Mouse (Mus musculus) spleen, adult 12 weeks (tissue): ENCODE measurements around the gene Taok3.
A peak's percentile ranks its signal among the peaks of the same experiment; 100 is the strongest.
"Not testable (repeated sequence)": the region's sequence is repeated elsewhere in the genome, so short reads cannot be mapped to it uniquely, and the experiment has no call there.

ENCODE experiments used
- DNase-seq: peaks from one replicate; pipeline ENCODE4 v3.0.0; 2022; ENCODE audit warnings: low spot score

Taok3 gene

DNA sequence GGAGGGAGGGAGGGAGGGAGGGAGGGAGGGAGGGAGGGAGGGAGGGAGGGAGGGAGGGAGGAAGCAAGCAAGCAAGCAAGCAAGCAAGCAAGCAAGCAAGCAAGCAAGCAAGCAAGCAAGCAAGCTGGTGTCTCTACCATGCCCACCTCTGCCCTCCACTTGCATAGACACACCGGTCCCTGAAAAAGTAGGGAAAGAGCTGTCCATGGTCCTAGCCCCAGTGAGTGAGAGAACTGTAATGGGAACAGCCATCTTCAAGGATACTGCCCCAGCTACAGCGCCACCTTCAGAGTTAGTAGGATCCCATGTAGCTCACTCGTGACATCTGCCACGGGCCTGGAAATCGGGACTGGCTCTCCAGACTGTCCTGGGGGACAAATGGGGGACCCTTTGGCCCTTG lies 144.8 kb downstream of the Taok3 start:
- no peak for DNase-seq

DNA sequence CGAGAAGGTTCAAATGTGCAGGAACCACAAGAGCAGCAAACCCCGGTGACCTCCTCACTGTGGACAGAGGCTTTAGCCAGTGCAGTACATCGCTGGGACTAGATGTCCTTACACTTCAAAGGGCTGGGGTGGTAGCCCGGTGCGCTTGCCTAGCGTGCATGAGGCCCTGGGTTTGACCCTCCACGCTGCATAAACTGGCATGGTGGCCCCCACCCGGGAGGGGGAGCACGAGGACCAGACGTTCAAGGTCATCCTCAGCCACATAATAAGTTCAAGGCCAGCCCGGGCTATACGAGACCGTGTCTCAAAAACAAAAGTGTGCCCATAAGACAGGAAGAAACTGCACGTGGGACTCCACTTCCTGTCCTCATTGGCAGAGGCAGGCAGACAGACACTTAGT lies 148.0 kb downstream of the Taok3 start:
- DNase-seq: no peak

DNA sequence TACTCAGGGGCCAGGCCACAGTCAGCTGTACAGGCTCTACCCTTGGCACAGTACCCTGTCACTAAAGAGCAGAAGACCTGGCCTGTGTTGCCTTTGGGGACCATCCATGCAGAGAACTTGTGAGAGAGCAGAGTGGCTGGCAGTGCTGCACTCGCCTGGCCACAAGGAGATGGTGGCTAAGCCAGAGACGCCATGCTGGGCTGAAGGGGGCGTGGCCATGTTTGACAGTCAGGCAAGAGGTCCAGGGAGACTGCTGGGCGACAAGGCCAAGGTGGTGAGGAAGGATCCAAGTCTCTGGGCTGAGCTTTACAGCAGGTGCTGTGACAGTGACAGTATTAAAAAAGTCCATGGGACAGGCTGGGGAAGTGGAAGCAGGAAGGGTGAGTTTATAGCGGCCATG lies 148.8 kb downstream of the Taok3 start:
- DNase-seq: no peak

DNA sequence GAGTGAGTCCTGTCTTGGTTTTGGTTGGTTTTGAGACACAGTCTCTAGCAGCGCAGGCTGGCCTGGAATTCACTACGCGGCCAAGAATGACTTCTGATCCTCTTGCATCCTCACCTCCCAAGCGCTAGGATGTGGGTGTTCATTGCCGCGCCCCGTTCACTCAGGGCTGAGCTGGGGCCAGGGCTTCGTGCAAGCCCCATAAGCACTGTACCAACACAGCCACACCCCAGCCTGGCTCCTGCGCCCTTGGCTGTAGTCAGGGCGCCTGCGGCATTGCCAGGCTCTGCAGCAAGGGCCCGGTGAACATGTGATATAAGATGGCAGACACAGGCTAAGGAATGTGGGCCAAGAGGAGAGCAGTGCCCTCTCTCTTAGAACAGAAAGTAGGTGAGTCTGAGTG lies 149.5 kb downstream of the Taok3 start:
- no peak for DNase-seq

DNA sequence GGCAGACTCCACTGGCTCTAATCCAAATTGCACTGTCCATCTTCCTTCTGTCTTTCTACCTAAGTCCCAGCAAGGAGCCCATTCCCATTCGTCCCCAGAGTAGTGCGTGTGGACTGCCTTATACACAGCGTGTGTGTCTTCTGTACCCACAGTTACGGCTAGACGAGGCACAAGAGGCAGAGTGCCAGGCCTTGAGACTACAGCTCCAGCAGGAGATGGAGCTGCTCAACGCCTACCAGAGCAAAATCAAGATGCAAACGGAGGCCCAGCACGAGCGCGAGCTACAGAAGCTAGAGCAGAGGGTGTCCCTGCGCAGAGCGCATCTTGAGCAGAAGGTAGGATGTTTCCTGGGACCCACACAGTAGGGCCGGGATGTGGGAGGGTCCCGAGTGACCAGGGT lies 152.0 kb downstream of the Taok3 start:
- DNase-seq: no peak

DNA sequence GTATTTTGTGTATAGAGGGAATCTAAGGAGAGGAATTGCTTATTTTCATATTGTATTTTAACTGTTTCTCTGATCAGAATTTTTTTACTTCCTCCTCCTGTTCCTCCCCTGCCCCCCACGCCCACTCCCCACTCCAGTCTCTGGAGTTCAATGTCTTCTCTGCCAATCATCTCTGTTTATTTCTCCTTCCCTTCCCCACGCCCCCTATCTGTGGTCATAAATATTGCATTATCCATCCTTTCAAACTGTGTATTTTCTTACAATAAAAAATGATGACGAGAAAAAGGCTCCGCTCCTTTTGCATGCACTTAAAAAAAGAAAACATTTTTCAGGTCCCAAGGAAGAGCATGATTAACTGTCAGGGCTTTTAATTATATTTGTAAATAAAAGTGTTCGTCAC lies 154.9 kb downstream of the Taok3 start:
- DNase-seq: no peak

DNA sequence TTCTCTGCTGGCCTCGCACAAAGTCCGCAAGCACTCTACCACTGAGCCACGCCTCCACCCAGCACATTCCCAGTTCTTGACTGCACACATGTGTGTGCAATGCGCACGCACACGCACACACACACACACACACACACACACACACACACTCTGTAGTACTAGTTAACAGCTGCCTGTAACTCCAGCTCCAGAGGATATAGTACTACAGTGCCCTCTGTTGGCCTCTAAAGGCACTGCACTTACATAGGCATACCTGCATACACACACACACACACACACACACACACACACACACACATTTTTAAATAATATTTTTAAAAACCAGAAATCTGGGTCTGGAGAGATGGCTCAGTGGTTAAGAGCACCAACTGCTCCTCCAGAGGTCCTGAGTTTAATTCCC lies 157.9 kb downstream of the Taok3 start:
- DNase-seq: no peak

DNA sequence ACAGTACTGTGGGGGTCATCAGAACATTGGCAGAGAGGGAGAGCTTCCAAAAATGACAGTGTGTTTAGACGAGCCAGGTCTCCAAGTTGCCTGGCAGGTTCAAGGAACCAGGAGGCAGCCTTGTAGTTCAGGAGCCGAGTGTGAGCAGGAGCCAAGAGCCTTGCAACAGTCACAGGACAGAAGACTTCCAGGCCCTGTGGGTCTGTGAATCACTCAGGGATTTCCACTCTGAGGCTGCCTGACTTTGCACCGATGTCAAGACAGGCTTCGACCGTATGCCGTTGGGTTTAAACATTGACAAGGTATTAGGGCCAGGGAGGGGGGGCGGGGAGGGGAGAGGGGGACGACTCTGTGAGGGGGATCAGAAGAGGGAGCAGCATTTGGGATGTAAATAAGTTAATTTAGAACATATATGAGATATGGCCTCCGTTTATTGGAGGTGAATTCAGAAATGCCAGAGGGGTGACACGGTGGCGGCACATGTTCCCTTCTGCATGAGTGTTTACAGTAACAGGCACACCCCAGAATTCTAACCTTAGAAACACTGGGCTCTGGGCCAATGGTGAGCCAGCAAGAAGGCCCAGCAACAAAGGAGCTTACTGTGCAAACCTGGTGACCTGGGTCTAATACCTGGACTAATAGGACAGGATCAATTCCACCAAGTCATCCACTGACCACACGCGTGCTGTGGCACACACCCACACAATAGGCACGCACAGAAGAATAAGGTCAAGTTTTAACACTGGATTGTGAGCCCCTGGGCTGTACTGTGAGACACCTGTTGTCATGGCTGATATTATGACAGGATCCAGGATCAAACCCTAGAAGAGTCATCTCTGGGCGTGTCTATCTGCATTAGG lies 159.1 kb downstream of the Taok3 start:
- DNase-seq: no peak

DNA sequence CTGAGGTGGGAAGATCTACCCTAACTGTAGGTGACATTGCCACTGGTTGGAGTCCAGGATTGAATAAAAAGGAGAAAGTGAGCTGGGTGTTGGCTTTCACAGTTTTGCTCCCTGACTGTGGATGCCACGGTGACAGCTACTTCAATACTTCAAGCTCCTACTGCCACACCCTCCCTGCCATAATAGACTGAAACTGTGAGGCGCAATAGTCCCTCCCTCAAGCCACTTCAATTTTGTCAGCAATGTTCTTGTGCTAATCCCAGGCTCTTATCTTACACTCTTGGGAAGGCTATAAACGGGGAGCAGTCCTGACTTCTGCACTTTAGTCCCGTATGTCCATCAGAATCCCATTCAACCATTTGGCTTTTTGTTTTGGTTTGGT lies 159.7 kb downstream of the Taok3 start:
- no peak for DNase-seq

DNA sequence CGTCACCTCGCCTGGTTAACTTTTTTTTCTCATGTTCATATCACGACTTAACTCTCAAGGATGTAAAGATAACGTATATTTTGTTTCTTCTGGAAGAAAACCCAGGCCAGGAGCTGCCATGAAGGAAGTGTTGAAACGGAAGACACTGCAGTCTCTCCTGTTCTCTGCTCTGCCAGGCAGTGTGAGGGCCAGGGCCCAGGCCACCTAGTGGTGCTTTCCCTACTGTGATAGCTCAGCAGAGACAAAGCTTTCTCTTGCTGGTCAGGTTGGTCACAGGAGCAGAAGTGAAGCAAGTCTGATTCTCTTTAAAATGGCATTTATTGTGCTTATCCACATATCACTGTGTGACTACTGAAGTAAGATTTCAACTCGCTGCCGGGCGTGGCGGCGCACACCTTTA lies 161.6 kb downstream of the Taok3 start:
- DNase-seq: no peak

DNA sequence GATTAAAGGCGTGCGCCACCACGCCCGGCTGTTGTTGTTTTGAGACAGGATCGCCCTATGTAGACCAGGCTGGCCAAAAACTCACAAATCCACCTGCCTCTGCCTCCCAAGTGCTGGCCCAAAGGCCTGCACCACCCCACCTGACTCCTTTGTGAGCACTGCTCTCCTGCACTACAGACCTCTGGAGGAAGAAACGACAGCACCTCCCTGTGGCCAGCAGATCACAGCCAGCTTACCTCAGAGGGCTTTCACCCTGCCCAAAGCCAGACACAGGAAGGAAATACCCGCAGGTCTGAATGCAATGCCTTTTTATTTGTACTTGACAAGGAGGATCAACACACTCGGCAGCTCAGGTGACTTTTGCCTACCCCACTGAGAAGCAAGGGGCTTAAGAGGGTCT lies 162.4 kb downstream of the Taok3 start:
- DNase-seq: no peak

DNA sequence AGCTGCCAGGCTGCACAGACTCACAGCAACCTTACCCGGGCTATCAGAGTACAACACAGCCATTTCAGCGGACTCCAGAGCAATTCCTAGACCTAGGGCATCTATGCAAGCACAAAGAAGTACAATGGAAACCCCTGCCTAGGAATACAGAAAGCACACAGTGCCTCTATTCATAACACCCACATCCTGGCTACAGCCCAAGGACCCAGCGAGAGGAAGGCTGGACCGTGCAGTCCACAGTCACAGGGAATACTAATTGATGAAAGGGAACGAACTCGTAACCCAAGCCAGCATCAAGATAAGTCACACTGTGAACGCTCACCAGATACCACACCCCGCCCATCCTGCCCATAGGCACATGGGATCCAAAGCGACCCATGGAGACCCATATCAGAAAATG lies 164.1 kb downstream of the Taok3 start:
- DNase-seq: no peak

DNA sequence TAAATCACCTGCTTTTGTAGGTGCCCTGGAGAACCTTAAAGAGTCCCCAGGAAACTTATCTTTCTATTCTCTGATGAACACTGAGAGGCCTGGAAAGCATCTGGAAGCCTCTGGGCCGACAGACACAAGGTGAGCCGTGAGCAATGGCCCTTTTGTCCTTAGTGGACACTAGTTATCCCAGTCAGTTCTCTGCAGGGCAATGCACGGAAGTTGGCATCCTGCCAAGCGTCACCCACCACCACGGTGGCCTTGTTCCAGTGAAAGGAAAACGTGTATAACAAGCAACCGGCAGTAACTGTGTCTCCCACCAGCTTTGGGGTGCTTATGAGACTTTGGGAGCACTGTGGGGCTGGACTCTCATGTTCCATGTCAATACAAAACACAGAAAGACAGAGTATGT lies 164.8 kb downstream of the Taok3 start:
- no peak for DNase-seq

DNA sequence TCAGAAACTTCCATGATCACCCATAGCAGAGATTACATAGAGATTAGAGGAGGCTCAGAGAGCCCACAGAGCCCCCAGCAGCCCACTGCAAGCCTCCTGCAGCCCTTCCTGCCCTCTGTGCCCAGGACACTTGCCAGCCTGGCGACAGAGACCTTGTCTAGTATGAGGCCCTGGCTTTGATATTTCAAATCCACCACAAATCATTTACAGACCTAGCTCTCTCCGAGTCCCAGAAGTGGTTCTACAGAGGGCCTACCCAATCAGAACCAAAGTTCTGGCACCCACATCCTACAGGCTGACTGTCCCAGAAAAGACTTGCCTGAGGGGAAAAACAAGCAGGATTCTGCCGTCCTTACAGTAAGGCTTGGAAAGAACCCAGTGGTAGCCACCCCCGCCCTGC lies 165.3 kb downstream of the Taok3 start:
- DNase-seq: no peak

DNA sequence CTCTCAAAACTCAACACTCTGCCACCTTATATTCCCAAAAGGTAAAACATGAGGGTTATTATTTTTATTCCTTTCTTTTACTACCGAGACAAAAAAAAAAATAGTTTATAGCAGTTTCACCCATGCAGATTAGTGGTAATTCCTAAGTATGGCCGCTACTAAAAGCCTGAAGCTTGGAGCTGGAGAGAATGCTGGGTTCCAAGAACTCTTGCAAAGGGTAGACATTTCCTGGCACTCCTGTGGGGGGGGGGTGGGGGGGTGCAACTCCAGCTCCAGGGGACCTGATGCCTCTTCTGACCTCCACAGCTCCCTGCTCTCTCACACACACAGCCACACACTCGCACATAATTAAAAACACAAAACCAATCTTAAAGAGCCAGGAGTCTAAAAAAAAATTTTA lies 166.4 kb downstream of the Taok3 start:
- DNase-seq: no peak

DNA sequence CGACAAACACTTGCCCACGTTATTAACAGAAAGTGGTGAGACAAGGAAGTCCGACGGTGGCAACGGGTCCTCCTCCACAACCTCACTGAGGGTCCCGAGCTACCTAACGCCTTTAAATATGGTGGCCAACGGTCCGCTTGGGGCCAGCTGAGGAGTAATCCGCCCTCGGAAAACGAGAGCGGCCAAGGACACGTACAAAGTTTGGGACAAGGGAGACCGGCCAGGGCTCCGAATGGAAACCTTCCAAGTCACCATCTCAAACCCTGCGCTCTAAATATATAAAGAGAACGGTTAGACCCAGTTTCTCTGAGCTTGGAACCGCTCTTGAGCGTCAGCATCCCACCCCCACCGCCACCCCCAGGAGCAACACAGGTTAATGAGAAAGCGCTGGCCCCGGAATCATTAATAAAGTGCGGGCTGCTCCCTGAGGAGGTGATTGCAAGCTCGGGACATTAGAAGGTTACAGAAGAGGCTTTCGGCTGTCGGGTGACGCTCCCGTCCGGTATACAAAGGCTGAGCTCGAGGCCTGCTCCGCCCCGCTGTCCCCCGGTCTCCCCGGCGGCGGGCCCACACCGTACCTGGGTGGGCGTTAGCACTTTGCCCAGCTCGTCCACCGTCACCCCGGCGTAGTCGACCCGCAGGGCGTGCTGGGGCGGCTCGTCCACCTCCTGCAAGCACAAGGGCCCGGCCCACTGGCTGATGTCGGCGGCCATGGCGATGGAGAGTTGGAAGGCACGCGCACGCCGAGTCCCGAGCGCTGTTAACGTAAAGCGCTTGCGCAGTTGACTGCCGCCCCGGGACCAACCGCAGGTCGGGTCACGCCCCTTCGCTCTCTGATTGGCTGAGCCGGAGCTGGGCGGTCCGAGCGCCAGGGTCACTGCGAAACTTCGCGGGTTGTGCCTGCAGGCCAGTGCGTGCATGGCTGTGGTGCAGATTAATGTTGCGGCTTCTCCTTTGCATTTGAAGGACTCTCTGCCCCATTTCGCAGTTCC lies 167.2 kb downstream of the Taok3 start, which contains the start of gene Pebp1:
Pebp1 (minus strand) TSS at position 795 of the 992 bp plus-strand sequence.
- peak; percentile 90 for DNase-seq

DNA sequence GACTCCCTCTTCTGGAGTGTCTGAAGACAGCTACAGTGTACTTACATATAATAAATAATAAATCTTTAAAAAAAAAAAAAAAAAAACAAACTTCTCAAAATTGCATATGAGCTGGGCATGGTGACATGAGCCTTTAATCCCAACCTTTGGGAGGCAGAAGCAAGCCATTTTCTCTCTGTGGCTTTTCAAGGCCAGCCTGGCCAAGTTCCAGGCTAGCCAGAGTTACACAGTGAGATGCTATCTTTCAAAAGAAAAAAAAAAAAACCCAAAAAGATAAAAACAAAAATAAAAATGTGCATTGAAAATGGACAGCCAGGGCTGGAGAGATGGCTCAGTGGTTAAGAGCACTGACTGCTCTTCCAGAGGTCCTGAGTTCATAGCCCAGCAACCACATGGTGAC lies 169.7 kb downstream of the Taok3 start:
- no peak for DNase-seq

DNA sequence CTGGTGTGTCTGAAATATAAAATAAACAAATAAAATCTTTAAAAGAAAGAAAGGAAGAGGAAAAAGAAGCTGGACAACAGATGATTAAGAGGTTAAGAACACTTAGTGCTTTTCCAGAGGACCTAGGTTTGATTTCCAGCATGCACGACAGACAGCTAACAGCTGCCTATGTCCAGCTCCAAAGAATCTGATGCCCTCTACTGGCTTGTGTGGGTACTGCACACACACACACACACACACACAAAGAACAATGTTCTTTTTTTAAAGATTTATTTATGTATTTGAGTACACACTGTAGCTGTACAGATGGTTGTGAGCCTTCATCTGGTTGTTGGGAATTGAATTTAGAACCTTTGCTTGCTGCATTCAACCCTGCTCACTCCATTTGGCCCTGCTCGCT lies 170.2 kb downstream of the Taok3 start:
- DNase-seq: no peak

DNA sequence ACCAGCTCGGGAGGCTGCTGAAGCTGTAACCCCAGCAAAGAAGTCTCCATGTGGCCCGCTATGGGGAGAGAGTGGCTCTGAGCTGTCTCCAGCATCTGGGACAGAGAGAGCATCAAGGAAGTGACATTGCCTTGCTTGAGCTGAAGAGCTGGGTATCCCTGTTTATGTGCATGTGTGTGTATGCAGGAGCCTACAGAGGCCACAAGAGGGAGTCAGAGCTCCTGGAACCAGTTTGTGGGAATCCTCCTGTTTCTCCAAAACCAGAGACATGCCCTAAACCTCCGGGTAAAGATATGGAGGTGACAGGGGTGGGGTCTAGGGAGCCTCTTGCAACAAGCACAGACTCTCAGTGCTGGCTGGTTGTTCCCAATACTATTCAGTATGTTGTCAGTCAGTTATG lies 171.4 kb downstream of the Taok3 start:
- DNase-seq: no peak

DNA sequence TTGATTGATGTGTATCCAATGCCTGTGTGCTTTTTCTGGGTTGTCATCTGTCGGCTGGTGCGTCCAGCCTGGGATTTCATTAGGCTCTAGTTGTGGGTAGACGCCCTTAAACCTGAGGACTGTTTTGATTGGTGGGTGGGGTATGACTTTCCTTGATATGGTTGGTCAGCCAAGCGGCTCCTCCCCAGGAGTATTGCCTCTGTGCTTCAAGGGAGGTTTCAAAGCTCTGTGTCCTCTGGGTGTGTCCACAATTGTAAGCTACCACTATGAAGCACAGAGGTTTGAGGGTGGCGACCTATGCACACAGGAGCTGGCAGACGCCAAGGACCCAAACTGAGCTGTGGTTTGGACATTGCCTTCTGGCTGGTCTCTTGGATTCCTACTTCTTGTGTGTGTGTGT lies 172.6 kb downstream of the Taok3 start:
- DNase-seq: no peak

DNA sequence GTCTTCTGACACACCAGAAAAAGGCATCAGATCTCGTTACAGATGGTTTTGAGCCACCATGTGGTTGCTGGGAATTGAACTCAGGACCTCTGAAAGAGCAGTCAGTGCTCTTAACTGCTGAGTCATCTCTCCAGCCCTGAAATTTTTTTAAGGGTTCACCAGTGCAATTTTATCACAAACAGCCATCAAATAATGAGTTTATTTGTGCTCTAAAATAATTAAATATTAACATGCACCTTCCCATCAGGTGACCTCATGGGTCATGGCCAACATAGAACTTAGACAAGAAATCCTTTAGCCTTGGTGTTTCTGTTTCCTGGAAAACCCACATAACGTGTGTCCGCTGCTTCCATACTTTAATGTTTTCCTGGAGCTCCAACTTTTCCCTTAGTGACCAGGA lies 173.8 kb downstream of the Taok3 start:
- DNase-seq: not testable (repeated sequence)

DNA sequence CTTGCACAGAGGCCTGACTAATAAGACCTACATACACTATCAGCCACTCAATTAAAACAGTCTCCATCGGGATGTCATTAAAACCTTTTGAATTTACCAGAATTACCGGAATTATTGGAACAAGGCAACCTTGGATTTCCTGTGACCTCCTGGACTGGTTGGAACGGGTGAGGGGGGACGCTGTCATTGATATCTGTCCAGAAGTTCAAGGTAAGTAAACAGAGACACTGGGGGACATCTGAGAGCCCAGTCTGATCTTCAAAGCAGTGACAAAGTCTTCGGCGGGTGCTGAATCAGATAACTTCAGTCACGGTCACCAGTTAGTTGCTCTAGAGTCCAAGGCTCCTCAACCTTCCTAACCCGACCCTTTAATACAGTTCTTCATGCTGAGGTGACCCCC lies 175.1 kb downstream of the Taok3 start:
- DNase-seq: no peak

DNA sequence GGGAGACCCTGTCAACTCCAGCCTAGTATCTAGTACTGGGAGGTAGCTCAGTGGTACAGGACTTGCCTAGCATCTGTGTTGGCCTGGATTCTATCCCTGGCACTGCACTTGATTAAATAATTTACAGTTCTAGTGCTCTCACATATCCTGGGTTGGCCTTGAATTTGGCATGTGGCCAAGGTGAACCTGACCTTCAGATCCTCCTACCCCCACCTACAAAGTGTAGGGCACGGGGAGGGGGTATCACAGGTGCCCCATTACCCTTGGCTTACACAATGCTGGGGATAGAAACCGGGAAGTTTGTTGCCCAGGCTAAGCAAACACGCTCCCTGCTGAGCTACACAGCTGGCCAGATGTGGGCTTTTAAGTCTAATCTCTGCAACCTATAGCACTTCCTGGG lies 183.0 kb downstream of the Taok3 start:
- DNase-seq: no peak
